Mouse (Mus musculus) left cerebral cortex, postnatal 25 days (tissue): ENCODE results near the gene Tuba1a. TPM values are rescaled to one million over a fixed set of nuclear protein-coding genes. Genes with fewer than 3 reads are reported as not detected.
"Not testable (repeated sequence)": the region's sequence is repeated elsewhere in the genome, so short reads cannot be mapped to it uniquely, and the experiment has no call there.

ENCODE experiments used
- DNase-seq, 2 experiments: peaks; one replicate each; pipeline ENCODE4 v3.0.0; 2022; ENCODE audit warnings: low spot score in 2 of 2, mixed read lengths in 1 of 2
- intact Hi-C: fragments of 180-260 bp; cut with DNase I; formaldehyde crosslinking; loops from one replicate; pipeline ENCODE4 v1.15.1; 2025
- total RNA-seq, 2 experiments: library from RNA; stranded (reverse); gene quantifications; 2 replicates each; pipeline ENCODE4 v1.2.3; 2021

Tuba1a gene
- total RNA-seq, 2 experiments from 2014 or later, result 1,095 to 1,137 TPM

GRCm38 (mm10) chr15:98968701-98969371 lies 15.3 kb upstream of the Tuba1a start:
- intact Hi-C loops, result no loop called here
- peak; percentile 66 to 68 for DNase-seq

- intact Hi-C loops, result no loop called here
- no peak for DNase-seq
Observed at GRCm38 (mm10) chr15:98959531-98959930, 6.0 kb upstream of the Tuba1a start.

- intact Hi-C loops, result no loop called here
- DNase-seq, result no peak
Observed at GRCm38 (mm10) chr15:98958901-98959420, 5.5 kb upstream of the Tuba1a start.

- intact Hi-C loops, result no loop called here
Observed at GRCm38 (mm10) chr15:98957475-98957874, 4.0 kb upstream of the Tuba1a start.

GRCm38 (mm10) chr15:98956000-98956399 lies 2.5 kb upstream of the Tuba1a start:
- no peak for DNase-seq
- intact Hi-C loops, result no loop called here

More at GRCm38 (mm10) chr15:98957475-98957874, 4.0 kb upstream of the Tuba1a start:
- peak in 1 of 2 experiments; percentile 80 for DNase-seq

GRCm38 (mm10) chr15:98955324-98955723 lies 1.8 kb upstream of the Tuba1a start:
- intact Hi-C loops, result no loop called here
- DNase-seq, result no peak

- intact Hi-C loops, result no loop called here
- peak; percentile 54 to 85 for DNase-seq
Observed at GRCm38 (mm10) chr15:98954425-98955253, 1.1 kb upstream of the Tuba1a start.

- DNase-seq, result peak in 1 of 2 experiments; percentile 41
- intact Hi-C loops, result loop anchor here (1.0 to 2.0 kb wide), 4 partner anchors 18 to 40 kb away; partner anchors contain the start of gene Tuba1b
Observed at GRCm38 (mm10) chr15:98952751-98953400, 627 bp downstream of the Tuba1a start.

GRCm38 (mm10) chr15:98952063-98952455 lies 1.4 kb downstream of the Tuba1a start:
- DNase-seq, result peak in 1 of 2 experiments; percentile 39
- intact Hi-C loops, result loop anchor here (2.0 kb wide), 2 partner anchors 19 to 33 kb away; no protein-coding TSS in a partner anchor

GRCm38 (mm10) chr15:98951122-98952062 lies 2.1 kb downstream of the Tuba1a start:
- intact Hi-C loops, result loop anchor here (2.0 kb wide), 2 partner anchors 19 to 33 kb away; no protein-coding TSS in a partner anchor

GRCm38 (mm10) chr15:98949607-98949892 lies 4.0 kb downstream of the Tuba1a start:
- DNase-seq, result no peak
- intact Hi-C loops, result no loop called here

More at GRCm38 (mm10) chr15:98951122-98952062, 2.1 kb downstream of the Tuba1a start:
- not testable (repeated sequence) for DNase-seq

- intact Hi-C loops, result no loop called here
- no peak for DNase-seq
Observed at GRCm38 (mm10) chr15:98948857-98949606, 4.5 kb downstream of the Tuba1a start.

GRCm38 (mm10) chr15:98948382-98948781 lies 5.1 kb downstream of the Tuba1a start:
- intact Hi-C loops, result no loop called here
- DNase-seq, result no peak

GRCm38 (mm10) chr15:98947884-98948283 lies 5.6 kb downstream of the Tuba1a start:
- DNase-seq, result no peak
- intact Hi-C loops, result no loop called here

- no peak for DNase-seq
- intact Hi-C loops, result no loop called here
Observed at GRCm38 (mm10) chr15:98943133-98943532, 10.4 kb downstream of the Tuba1a start.

GRCm38 (mm10) chr15:98942081-98942480 lies 11.4 kb downstream of the Tuba1a start:
- DNase-seq, result no peak
- intact Hi-C loops, result no loop called here

- DNase-seq, result no peak
- intact Hi-C loops, result no loop called here
Observed at GRCm38 (mm10) chr15:98941539-98941938, 12.0 kb downstream of the Tuba1a start.

GRCm38 (mm10) chr15:98940816-98941215 lies 12.7 kb downstream of the Tuba1a start:
- intact Hi-C loops, result no loop called here
- DNase-seq, result peak in 1 of 2 experiments; percentile 43
